Mouse (Mus musculus): ENCODE measurements around the gene Ifnar2.
A peak's percentile ranks its signal among the peaks of the same experiment; 100 is the strongest.

Gene Ifnar2

GRCm38 (mm10) chr16:91372577-91373472 is at the start of gene Ifnar2:
Ifnar2 (plus strand) TSS chr16:91372783.
- peak; percentile 72 for DNase-seq (ENCODE audit: low read depth, low spot score)

DNA sequence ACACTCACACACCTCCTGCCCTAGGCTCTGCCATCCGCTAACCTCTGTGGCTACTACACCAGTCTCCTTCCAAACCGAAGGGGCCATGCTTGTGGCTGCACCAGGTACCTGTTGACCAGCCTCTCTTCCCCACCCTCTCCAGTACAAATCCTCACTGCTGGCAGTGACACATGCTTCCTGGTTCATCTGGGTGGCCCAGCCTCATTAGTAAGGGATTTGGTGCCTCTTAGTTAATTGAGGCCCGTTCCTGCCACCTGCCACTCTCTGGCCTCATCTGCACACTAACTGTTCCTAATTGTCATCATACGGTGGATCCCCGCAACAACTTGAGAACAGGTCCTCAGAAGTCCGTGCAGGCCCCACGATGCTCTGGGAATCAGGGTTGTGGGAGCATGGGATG is 45.0 kb upstream of the Ifnar2 start:
- no peak for DNase-seq (ENCODE audit: low read depth, low spot score)

DNA sequence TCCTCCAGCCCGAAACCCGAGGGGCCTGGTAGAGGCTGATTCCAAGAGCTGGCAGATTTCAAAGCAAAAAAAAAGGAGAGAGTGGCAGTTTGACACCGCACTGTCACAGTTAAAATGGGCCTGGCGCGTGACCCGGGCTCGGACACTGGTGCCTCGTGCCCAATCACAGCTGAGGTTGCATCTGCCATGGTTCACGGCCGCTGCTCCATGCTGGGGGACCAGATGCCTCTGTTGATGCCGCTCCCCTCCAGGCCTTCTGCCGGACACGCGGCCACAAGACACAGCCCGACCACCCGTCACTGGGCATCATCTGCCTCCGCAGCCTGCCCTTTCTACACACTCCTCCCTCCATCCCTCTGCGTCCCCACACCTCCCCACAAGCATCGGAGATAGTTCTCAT is 43.7 kb upstream of the Ifnar2 start:
- DNase-seq (ENCODE audit: low read depth, low spot score), result no peak

DNA sequence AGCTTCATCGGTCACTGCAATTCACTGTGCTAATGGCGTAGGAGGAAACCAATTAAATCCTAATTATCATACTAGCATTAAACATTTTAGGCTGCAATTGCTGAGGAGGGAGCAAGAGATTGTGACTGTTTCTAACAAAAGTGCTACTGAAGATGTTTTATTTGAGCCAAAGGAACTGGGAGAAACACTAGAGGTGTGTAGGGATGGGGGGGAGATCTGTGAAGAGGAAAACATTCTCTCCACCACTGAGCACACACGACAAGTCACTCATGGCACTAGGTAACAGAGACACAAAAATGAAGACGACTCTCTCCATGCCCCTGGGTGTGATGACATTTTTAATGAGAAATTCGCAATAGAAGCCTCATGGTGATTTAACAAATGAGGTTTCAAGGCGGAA is 42.1 kb upstream of the Ifnar2 start:
- DNase-seq (ENCODE audit: low read depth, low spot score), result no peak

GRCm38 (mm10) chr16:91331153-91331552 is 41.4 kb upstream of the Ifnar2 start:
- no peak for DNase-seq (ENCODE audit: low read depth, low spot score)

- DNase-seq (ENCODE audit: low read depth, low spot score), result no peak
Observed at GRCm38 (mm10) chr16:91332880-91333279, 39.7 kb upstream of the Ifnar2 start.

DNA sequence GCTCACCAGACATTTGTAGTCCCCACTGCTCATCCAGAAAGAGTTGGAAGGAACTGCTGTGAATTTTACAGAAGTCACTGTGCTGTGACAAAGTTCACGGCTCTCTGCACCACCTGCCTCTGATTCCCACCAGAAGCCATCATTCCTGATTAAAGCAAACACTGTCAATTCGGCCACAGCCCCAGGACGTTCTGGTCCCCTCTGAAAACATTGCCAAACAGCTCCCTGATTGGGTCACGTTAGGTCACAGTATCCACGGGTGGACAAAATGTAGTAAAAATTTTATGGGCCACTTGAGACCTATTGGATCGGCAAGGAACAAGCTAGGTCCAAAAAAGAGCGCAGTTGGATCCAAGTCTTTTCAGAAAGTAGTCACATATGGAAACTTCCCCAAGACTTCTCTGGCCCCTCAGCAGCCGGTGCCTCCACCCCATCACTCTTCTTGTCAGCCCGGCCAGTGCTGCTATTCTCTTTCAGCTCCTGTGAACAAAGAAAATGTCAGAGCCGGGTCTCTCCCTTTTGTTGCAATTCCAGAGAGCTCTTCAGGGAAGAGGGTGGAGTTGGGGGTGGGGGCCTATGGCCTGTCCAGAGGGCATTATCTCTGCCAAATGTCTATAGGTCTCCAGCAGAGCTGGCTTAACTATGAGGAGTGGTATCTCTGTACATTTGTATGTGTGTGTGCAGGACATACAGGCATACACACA is 38.2 kb upstream of the Ifnar2 start:
- DNase-seq (ENCODE audit: low read depth, low spot score), result no peak

DNA sequence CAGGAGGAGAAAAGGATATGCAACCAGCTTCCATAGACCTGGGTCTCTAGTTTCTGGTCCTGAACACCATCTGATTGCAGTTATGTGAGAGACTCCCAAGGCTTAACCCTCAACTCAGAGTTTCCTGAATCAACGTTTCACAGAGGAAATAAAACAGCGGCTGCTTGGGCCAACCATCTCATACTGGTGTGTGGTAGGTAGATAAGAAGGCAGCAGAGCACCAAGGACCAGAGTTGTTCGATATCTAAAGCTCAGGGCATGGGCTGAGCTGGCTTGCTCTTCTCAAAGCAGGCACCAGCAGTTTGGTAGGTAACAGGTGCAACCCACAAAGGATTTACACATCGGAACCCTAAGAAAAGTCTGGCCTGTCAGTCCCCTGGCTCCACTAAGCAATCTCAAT is 35.8 kb upstream of the Ifnar2 start:
- DNase-seq (ENCODE audit: low read depth, low spot score), result no peak

- DNase-seq (ENCODE audit: low read depth, low spot score), result no peak
Observed at GRCm38 (mm10) chr16:91337480-91337879, 35.1 kb upstream of the Ifnar2 start.

- no peak for DNase-seq (ENCODE audit: low read depth, low spot score)
Observed at GRCm38 (mm10) chr16:91346491-91346890, 26.1 kb upstream of the Ifnar2 start.

- no peak for DNase-seq (ENCODE audit: low read depth, low spot score)
Observed at GRCm38 (mm10) chr16:91347491-91348263, 24.9 kb upstream of the Ifnar2 start.

GRCm38 (mm10) chr16:91348264-91348565 is 24.4 kb upstream of the Ifnar2 start:
- no peak for DNase-seq (ENCODE audit: low read depth, low spot score)

DNA sequence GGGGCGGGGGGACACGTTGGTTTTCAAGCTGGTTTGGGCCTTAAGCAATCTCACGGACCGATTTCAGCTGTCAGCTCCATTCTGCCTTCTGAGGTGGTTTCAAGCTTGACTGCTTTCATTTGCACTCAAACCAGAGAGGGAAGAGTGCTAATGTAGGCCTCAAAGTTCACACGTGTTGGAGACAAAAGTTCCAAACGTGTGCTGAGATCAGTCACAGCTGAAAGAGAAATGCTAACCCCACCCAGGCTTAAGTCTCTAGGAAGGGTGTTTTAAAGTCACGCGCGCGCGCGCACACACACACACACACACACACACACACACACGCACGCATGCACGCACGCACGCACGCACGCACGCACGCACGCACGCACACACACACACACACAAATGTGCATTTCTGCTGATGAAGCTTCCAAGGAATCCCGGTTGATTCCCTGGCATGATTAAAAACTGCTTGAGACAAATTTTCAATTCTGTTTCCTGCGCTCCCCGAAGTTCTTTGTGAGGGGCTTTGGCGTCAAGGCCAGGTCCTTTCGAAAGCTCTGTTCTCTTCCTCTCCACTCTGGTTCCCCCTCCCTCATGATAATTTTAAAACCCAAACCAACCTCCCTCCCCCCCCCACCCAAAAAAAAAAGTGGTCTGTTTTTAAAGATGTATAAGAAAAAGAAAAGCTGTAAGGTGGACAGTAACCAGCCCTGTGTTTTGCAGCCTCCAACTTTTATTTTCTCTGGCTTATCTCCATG is 23.8 kb upstream of the Ifnar2 start:
- DNase-seq (ENCODE audit: low read depth, low spot score), result no peak

DNA sequence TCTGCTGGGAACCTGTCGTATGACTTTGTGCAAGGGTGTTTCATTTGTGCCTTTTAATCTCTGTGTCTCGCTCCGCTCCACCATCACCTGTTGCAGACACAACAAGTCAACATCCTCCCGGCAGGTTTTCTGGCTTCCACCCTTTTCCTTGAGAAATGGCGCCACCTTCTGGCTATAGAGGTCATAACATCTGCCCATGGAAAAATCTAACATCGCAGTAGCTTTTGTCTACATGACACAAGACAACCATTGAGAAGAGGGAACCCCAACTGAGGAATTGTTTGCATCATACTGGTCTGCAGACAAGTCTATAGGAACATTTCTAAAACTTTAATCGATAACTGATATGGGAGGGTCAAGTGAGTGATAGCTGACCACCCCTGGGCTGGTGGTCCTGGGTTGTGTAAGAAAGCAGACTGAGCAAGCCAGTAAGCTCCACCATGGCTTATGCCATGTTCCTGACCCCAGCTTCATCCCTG is 20.5 kb upstream of the Ifnar2 start:
- peak; percentile 70 for DNase-seq (ENCODE audit: low read depth, low spot score)

DNA sequence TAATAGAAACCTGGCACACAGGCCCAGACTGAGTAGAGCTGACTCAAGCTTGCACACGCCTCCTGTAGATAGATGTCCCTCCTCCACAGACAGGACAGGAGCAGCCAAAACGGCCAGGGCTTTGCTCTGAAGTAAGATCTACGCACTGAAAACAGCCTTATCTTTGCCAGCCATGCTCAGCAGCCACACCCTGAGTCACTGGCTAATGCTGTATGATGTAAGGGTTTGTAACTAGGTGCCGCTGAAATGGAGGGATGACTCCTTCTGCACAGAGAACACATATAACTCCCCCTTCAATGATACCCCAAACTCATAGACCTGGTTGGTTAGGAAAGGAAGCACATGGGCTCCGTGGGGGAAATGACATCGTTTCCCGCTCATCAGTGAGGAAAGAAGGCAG is 19.8 kb upstream of the Ifnar2 start:
- no peak for DNase-seq (ENCODE audit: low read depth, low spot score)

DNA sequence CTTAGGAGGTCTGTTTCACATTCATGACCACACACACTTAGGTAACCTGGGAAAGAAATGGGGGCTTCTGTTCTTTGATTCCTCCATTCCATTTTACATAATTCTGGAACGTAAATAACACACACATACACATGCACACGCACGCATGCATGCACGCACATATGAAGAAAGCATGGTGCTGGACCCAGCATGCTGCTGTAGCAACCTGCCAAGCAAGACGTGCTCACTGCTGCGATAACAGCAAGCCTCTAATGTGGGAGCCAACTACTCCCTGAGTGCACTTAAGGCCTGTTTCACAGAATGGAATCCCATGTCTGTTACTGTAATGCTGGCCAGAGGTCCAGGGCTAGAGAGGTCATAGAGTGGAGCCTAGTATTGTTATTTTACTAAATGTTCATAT is 19.4 kb upstream of the Ifnar2 start:
- DNase-seq (ENCODE audit: low read depth, low spot score), result no peak

- DNase-seq (ENCODE audit: low read depth, low spot score), result no peak
Observed at GRCm38 (mm10) chr16:91353638-91354037, 18.9 kb upstream of the Ifnar2 start.

GRCm38 (mm10) chr16:91354599-91354998 is 18.0 kb upstream of the Ifnar2 start:
- no peak for DNase-seq (ENCODE audit: low read depth, low spot score)

DNA sequence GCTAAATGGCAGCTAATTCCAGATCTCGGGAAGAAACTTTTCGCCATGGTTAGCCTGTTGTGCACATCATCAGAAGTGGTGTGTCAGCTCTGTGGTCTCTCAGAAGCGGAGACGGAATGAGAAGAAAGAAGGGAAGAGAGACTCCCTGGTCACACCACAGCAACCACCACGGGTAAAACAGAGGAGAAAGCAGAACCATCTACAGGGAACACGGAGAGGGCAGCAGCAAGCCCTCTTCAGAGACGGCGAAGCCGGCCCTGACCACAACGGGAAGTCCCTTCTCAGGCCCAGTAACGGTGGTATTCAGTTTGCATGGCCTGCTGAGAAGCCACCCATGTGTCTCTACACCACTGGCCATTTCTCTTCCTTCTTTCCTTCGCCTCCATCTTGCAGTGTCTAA is 17.4 kb upstream of the Ifnar2 start:
- no peak for DNase-seq (ENCODE audit: low read depth, low spot score)

GRCm38 (mm10) chr16:91356760-91357525 is 15.6 kb upstream of the Ifnar2 start:
- no peak for DNase-seq (ENCODE audit: low read depth, low spot score)

DNA sequence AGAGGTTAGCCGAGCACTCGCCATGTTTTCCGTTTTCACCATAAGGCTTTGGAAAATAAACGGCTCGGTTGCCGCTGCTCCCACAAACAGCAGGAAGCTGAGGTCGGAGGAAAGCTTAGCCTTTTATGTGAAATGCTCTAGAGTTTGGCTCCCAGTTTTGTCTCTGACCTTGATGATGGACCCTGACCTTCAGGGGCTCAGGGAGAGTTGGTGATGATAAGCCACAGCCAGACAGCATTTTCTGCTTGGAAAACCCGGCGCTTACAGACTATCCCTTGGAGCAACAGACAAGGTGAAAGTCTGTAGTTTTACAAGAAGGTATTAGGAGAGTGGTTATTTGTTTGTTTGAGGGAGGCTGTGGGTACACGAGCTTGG is 15.1 kb upstream of the Ifnar2 start:
- DNase-seq (ENCODE audit: low read depth, low spot score), result no peak

All from CD4-positive helper T cell, adult 2 months (primary cell).